Mouse (Mus musculus): ENCODE data around the gene Tat. TPM values are rescaled to one million over a fixed set of nuclear protein-coding genes. Genes with fewer than 3 reads are reported as not detected.

Gene Tat
- polyA plus RNA-seq, 1 experiment from 2014 or later: 0.12 TPM

GRCm38 (mm10) chr8:109968837-109969236 is 21.4 kb upstream of the Tat start:
- peaks cover 18% of the 10 kb centered on the region for H3K27me3 ChIP-seq (replicated peaks; ENCODE audit: control insufficient read depth, insufficient read depth, low read length)
- 0 out of 2 replicates have a peak overlapping the region, but pooled peaks have one; percentile 1 for H3K4me2 ChIP-seq (replicated peaks; ENCODE audit: low read depth)
- no peak overlapping the region for H3K9ac ChIP-seq (ENCODE audit: low read depth, low read length)
- no peaks in the 10 kb centered on the region for H3K36me3 ChIP-seq (ENCODE audit: control insufficient read depth, insufficient read depth)
- peak; percentile 49 for TF ChIP-seq CTCF (IDR thresholded peaks at IDR 0.05; ENCODE audit: low read depth)
- H3K4me3 ChIP-seq (ENCODE audit: low read depth, low read length): no peak overlapping the region
- no peaks in the 10 kb centered on the region for H3K9me3 ChIP-seq (ENCODE audit: control insufficient read depth)
- no peaks in the 10 kb centered on the region for H3K4me1 ChIP-seq (replicated peaks; ENCODE audit: control insufficient read depth, insufficient read depth, low read length)
- no peak for ATAC-seq
- no peak overlapping the region for H3K27ac ChIP-seq (ENCODE audit: low read depth, low read length)
- 53% methylated on average over 10 of the region's 10 CpGs for WGBS

- ATAC-seq: no peak
- no peak overlapping the region for H3K9ac ChIP-seq (ENCODE audit: low read depth, low read length)
- no peak overlapping the region for H3K4me3 ChIP-seq (ENCODE audit: low read depth, low read length)
- peaks cover 14% of the 10 kb centered on the region for H3K27me3 ChIP-seq (replicated peaks; ENCODE audit: control insufficient read depth, insufficient read depth, low read length)
- H3K4me1 ChIP-seq (replicated peaks; ENCODE audit: control insufficient read depth, insufficient read depth, low read length): no peaks in the 10 kb centered on the region
- peak; percentile 90 for TF ChIP-seq CTCF (IDR thresholded peaks at IDR 0.05; ENCODE audit: low read depth)
- 4% methylated on average over 9 of the region's 9 CpGs for WGBS
- no peak overlapping the region for H3K27ac ChIP-seq (ENCODE audit: low read depth, low read length)
- H3K9me3 ChIP-seq (ENCODE audit: control insufficient read depth): no peaks in the 10 kb centered on the region
- H3K36me3 ChIP-seq (ENCODE audit: control insufficient read depth, insufficient read depth): no peaks in the 10 kb centered on the region
- no peak overlapping the region for H3K4me2 ChIP-seq (replicated peaks; ENCODE audit: low read depth)
Observed at GRCm38 (mm10) chr8:109970323-109970722, 19.9 kb upstream of the Tat start.

GRCm38 (mm10) chr8:109972901-109973300 is 17.3 kb upstream of the Tat start:
- Histone ChIP-seq H3K36me3 (ENCODE audit: control insufficient read depth, insufficient read depth) (no peaks in the 10 kb centered on the region), H3K9ac (ENCODE audit: low read depth, low read length) (no peak overlapping the region), H3K27ac (ENCODE audit: low read depth, low read length) (no peak overlapping the region), H3K4me2 (replicated peaks; ENCODE audit: low read depth) (no peak overlapping the region), H3K4me3 (ENCODE audit: low read depth, low read length) (no peak overlapping the region), H3K4me1 (replicated peaks; ENCODE audit: control insufficient read depth, insufficient read depth, low read length) (no peaks in the 10 kb centered on the region), H3K27me3 (replicated peaks; ENCODE audit: control insufficient read depth, insufficient read depth, low read length) (peaks cover 14% of the 10 kb centered on the region), H3K9me3 (ENCODE audit: control insufficient read depth) (no peaks in the 10 kb centered on the region)
- TF ChIP-seq CTCF (IDR thresholded peaks at IDR 0.05; ENCODE audit: low read depth): no peak
- no peak for ATAC-seq
- WGBS: 76% methylated on average over 4 of the region's 4 CpGs

GRCm38 (mm10) chr8:109979339-109979738 is 10.9 kb upstream of the Tat start:
- WGBS: 42% methylated on average over 6 of the region's 6 CpGs
- H3K9me3 ChIP-seq (ENCODE audit: control insufficient read depth): no peaks in the 10 kb centered on the region
- ATAC-seq: peak; percentile 33

GRCm38 (mm10) chr8:109982386-109983105 is 7.7 kb upstream of the Tat start:
- H3K4me2 ChIP-seq (replicated peaks; ENCODE audit: low read depth): no peak overlapping the region
- no peak overlapping the region for H3K4me3 ChIP-seq (ENCODE audit: low read depth, low read length)
- no peaks in the 10 kb centered on the region for H3K9me3 ChIP-seq (ENCODE audit: control insufficient read depth)
- no peaks in the 10 kb centered on the region for H3K27me3 ChIP-seq (replicated peaks; ENCODE audit: control insufficient read depth, insufficient read depth, low read length)
- TF ChIP-seq CTCF (IDR thresholded peaks at IDR 0.05; ENCODE audit: low read depth): no peak
- no peak overlapping the region for H3K27ac ChIP-seq (ENCODE audit: low read depth, low read length)
- WGBS: 77% methylated on average over 15 of the region's 15 CpGs
- no peaks in the 10 kb centered on the region for H3K36me3 ChIP-seq (ENCODE audit: control insufficient read depth, insufficient read depth)
- no peaks in the 10 kb centered on the region for H3K4me1 ChIP-seq (replicated peaks; ENCODE audit: control insufficient read depth, insufficient read depth, low read length)
- ATAC-seq: no peak
- H3K9ac ChIP-seq (ENCODE audit: low read depth, low read length): no peak overlapping the region

More at GRCm38 (mm10) chr8:109979339-109979738, 10.9 kb upstream of the Tat start:
- TF ChIP-seq CTCF (IDR thresholded peaks at IDR 0.05; ENCODE audit: low read depth): no peak
- no peaks in the 10 kb centered on the region for H3K4me1 ChIP-seq (replicated peaks; ENCODE audit: control insufficient read depth, insufficient read depth, low read length)
- H3K27me3 ChIP-seq (replicated peaks; ENCODE audit: control insufficient read depth, insufficient read depth, low read length): no peaks in the 10 kb centered on the region
- no peak overlapping the region for H3K27ac ChIP-seq (ENCODE audit: low read depth, low read length)
- H3K4me2 ChIP-seq (replicated peaks; ENCODE audit: low read depth): no peak overlapping the region
- H3K4me3 ChIP-seq (ENCODE audit: low read depth, low read length): no peak overlapping the region
- no peaks in the 10 kb centered on the region for H3K36me3 ChIP-seq (ENCODE audit: control insufficient read depth, insufficient read depth)
- no peak overlapping the region for H3K9ac ChIP-seq (ENCODE audit: low read depth, low read length)

GRCm38 (mm10) chr8:109983944-109984343 is 6.3 kb upstream of the Tat start:
- H3K4me2 ChIP-seq (replicated peaks; ENCODE audit: low read depth): no peak overlapping the region
- H3K36me3 ChIP-seq (ENCODE audit: control insufficient read depth, insufficient read depth): no peaks in the 10 kb centered on the region

More at GRCm38 (mm10) chr8:109983944-109984343, 6.3 kb upstream of the Tat start:
- no peak overlapping the region for H3K4me3 ChIP-seq (ENCODE audit: low read depth, low read length)
- H3K27me3 ChIP-seq (replicated peaks; ENCODE audit: control insufficient read depth, insufficient read depth, low read length): no peaks in the 10 kb centered on the region
- TF ChIP-seq CTCF (IDR thresholded peaks at IDR 0.05; ENCODE audit: low read depth): no peak
- no peak overlapping the region for H3K27ac ChIP-seq (ENCODE audit: low read depth, low read length)
- no peak for ATAC-seq
- no peaks in the 10 kb centered on the region for H3K9me3 ChIP-seq (ENCODE audit: control insufficient read depth)
- 37% methylated on average over 5 of the region's 5 CpGs for WGBS
- H3K4me1 ChIP-seq (replicated peaks; ENCODE audit: control insufficient read depth, insufficient read depth, low read length): no peaks in the 10 kb centered on the region
- no peak overlapping the region for H3K9ac ChIP-seq (ENCODE audit: low read depth, low read length)

Data from intestine, postnatal 0 days (tissue).